Mouse (Mus musculus): Measurements from ENCODE around the gene Nck2.

GRCm38 (mm10) chr1:43536266-43536665 lies 91.9 kb downstream of the Nck2 start:
- TF ChIP-seq CTCF (conservative IDR thresholded peaks at IDR 0.05; ENCODE audit: insufficient read depth, insufficient read length, low read depth, low read length), result no peak
- TF ChIP-seq POLR2A (IDR thresholded peaks at IDR 0.05; ENCODE audit: low read depth, low read length), result no peak

Measured in kidney, adult 2 months (tissue).